ENCODE assay signal across 9 mouse cellular contexts in genomic region chr6:88725590-88725989, GRCm38 (mm10). TPM values are rescaled to one million over a fixed set of nuclear protein-coding genes. Genes with fewer than 3 reads are reported as not detected.
A peak's percentile ranks its signal among the peaks of the same experiment; 100 is the strongest.
DNase-seq lines count a peak whose midpoint lies in the region; ATAC-seq lines count a peak whose summit lies in the region.
"Had no signal": no experiment of that assay in that cellular context is flagged by ENCODE, and none has a peak within 500 bp of the region (broad histone marks: within the 10 kb centered on the region; RNA-seq: fewer than 3 reads in every experiment).

No protein-coding gene starts in this region.

- DNase-seq in hindbrain, embryonic 10.5 days (ENCODE audit: low spot score), result no peak
- no peak for DNase-seq in right cerebral cortex, postnatal 4 days
- no peak for DNase-seq in left cerebral cortex, postnatal 4 days
- no peak for DNase-seq in left cerebral cortex, postnatal 36 days (ENCODE audit: low spot score in 2 of 2)

- peaks cover 53% of the 10 kb centered on the region for H3K27me3 ChIP-seq in hindbrain, embryonic 13.5 days
- H3K27me3 ChIP-seq in hindbrain, embryonic 10.5 days (ENCODE audit: insufficient read depth, poor library complexity, severe bottlenecking), result peaks cover 67% of the 10 kb centered on the region
- H3K27me3 ChIP-seq in forebrain, embryonic 16.5 days (replicated peaks; ENCODE audit: control insufficient read depth, insufficient read depth, low read length), result peaks cover 4% of the 10 kb centered on the region; the same call in 1 of the 2 replicates
- no peaks in the 10 kb centered on the region; the same call in 1 of the 2 replicates for H3K27me3 ChIP-seq in lung, embryonic 16.5 days (ENCODE audit: control insufficient read depth, insufficient read depth, low read depth, low read length)

- intact Hi-C loops in left cerebral cortex, postnatal 4 days (cut with DNase I), result loop anchor here (10.0 kb wide), 1 partner anchor 99 kb away; no protein-coding TSS in a partner anchor
- intact Hi-C loops in left cerebral cortex, postnatal 36 days (cut with DNase I), result loop anchor here (5.0 kb wide), 3 partner anchors 37 to 138 kb away; no protein-coding TSS in a partner anchor

- H3K4me1 ChIP-seq in hindbrain, embryonic 13.5 days (replicated peaks), result peaks cover 28% of the 10 kb centered on the region
- peaks cover 32% of the 10 kb centered on the region for H3K4me1 ChIP-seq in hindbrain, embryonic 10.5 days (replicated peaks)
- H3K4me1 ChIP-seq in brown adipose tissue, adult 24 weeks (ENCODE audit: control insufficient read depth, insufficient read depth, insufficient read length, low read length), result peaks cover 40% of the 10 kb centered on the region
- peaks cover 8% of the 10 kb centered on the region for H3K4me1 ChIP-seq in forebrain, embryonic 16.5 days (replicated peaks; ENCODE audit: control insufficient read depth, insufficient read depth, low read length)
- peaks cover 21% of the 10 kb centered on the region for H3K4me1 ChIP-seq in lung, embryonic 16.5 days (replicated peaks; ENCODE audit: control insufficient read depth, insufficient read depth, low read length)

- H3K27ac ChIP-seq in hindbrain, embryonic 13.5 days, result no peak overlapping the region
- H3K27ac ChIP-seq in hindbrain, embryonic 10.5 days, result no peak overlapping the region
- H3K27ac ChIP-seq in brown adipose tissue, adult 24 weeks (replicated peaks; ENCODE audit: low read depth, low read length), result peak overlapping the region; percentile 97
- H3K27ac ChIP-seq in forebrain, embryonic 16.5 days (ENCODE audit: low read length), result no peak overlapping the region
- no peak overlapping the region for H3K27ac ChIP-seq in lung, embryonic 16.5 days (ENCODE audit: low read length)
- H3K27ac ChIP-seq: macrophage had no signal

- no peaks in the 10 kb centered on the region for H3K9me3 ChIP-seq in hindbrain, embryonic 13.5 days
- H3K9me3 ChIP-seq in hindbrain, embryonic 10.5 days, result no peaks in the 10 kb centered on the region
- no peaks in the 10 kb centered on the region for H3K9me3 ChIP-seq in forebrain, embryonic 16.5 days (ENCODE audit: control insufficient read depth, low read length)
- no peaks in the 10 kb centered on the region for H3K9me3 ChIP-seq in lung, embryonic 16.5 days (ENCODE audit: control insufficient read depth, low read length)

- no peak overlapping the region for H3K9ac ChIP-seq in hindbrain, embryonic 13.5 days
- no peak overlapping the region for H3K9ac ChIP-seq in forebrain, embryonic 16.5 days (replicated peaks; ENCODE audit: low read depth, low read length)
- H3K9ac ChIP-seq in lung, embryonic 16.5 days (ENCODE audit: low read length), result peak overlapping the region; percentile 12; the same call in 1 of the 2 replicates

- ATAC-seq in hindbrain, embryonic 13.5 days (ENCODE audit: low FRiP score), result no peak
- ATAC-seq in forebrain, embryonic 16.5 days, result no peak
- ATAC-seq in lung, embryonic 16.5 days (ENCODE audit: low read depth), result no peak

- H3K36me3 ChIP-seq in hindbrain, embryonic 13.5 days, result no peaks in the 10 kb centered on the region
- no peaks in the 10 kb centered on the region for H3K36me3 ChIP-seq in hindbrain, embryonic 10.5 days
- H3K36me3 ChIP-seq in forebrain, embryonic 16.5 days (ENCODE audit: control insufficient read depth, insufficient read depth), result no peaks in the 10 kb centered on the region
- H3K36me3 ChIP-seq in lung, embryonic 16.5 days (ENCODE audit: control insufficient read depth, insufficient read depth, low read length), result peaks cover 2% of the 10 kb centered on the region; the same call in 1 of the 2 replicates

- 66% methylated on average over 7 of the region's 7 CpGs for WGBS in hindbrain, embryonic 13.5 days
- WGBS in hindbrain, embryonic 10.5 days, result 64% methylated on average over 7 of the region's 7 CpGs
- WGBS in forebrain, embryonic 16.5 days, result 65% methylated on average over 7 of the region's 7 CpGs
- WGBS in lung, embryonic 16.5 days, result 47% methylated on average over 7 of the region's 7 CpGs

- H3K4me2 ChIP-seq in hindbrain, embryonic 13.5 days, result peak overlapping the region; percentile 92
- peak overlapping the region; percentile 39 for H3K4me2 ChIP-seq in forebrain, embryonic 16.5 days (ENCODE audit: low read length)
- peak overlapping the region; percentile 97 for H3K4me2 ChIP-seq in lung, embryonic 16.5 days (ENCODE audit: low read depth, low read length)

- peak overlapping the region; percentile 63 for H3K4me3 ChIP-seq in hindbrain, embryonic 13.5 days
- H3K4me3 ChIP-seq in hindbrain, embryonic 10.5 days, result no peak overlapping the region
- peak overlapping the region; percentile 72 for H3K4me3 ChIP-seq in brown adipose tissue, adult 24 weeks (ENCODE audit: insufficient read depth, low read depth, low read length)
- peak overlapping the region; percentile 5 for H3K4me3 ChIP-seq in forebrain, embryonic 16.5 days (replicated peaks; ENCODE audit: low read length)
- H3K4me3 ChIP-seq in lung, embryonic 16.5 days (ENCODE audit: low read length), result peak overlapping the region; percentile 33

RNA-seq across cellular contexts. Expression of gene Mgll, which starts 1.4 kb away (rescaled TPM):
- polyA plus RNA-seq in hindbrain, embryonic 13.5 days (2015; fragmentation: Nextera tagmentation; extraction: Ambion mirVana), result 19.7 and 21.3 TPM in 2 replicates
- polyA plus RNA-seq in hindbrain, embryonic 10.5 days (2016; fragmentation: Nextera tagmentation; extraction: Ambion mirVana), result 4.3 and 10.2 TPM in 2 replicates
- polyA plus RNA-seq in brown adipose tissue, adult 24 weeks (2012; ENCODE audit: insufficient read depth, insufficient read length, missing spikeins), result 257 and 493 TPM in 2 replicates
- 23.3 and 35.2 TPM in 2 replicates for polyA plus RNA-seq in forebrain, embryonic 16.5 days (2015; fragmentation: Nextera tagmentation; extraction: Ambion mirVana)
- 73.2 and 79.8 TPM in 2 replicates for polyA plus RNA-seq in lung, embryonic 16.5 days (2015; fragmentation: Nextera tagmentation; extraction: Ambion mirVana)
- total RNA-seq in left cerebral cortex, postnatal 4 days (2021), result 10 to 100 TPM; 32.9 to 40.7 TPM
- total RNA-seq in left cerebral cortex, postnatal 36 days (2021), result 100 to 1,000 TPM; 193 to 231 TPM

Comparison
In these comparisons a context has a peak if more than half of its experiments do, and no peak if none do; other contexts are left out.
1. H3K4me2 ChIP-seq: peak in every context shown above with its lines; median percentile 97 in lung, embryonic 16.5 days; 92 in hindbrain, embryonic 13.5 days; 39 in forebrain, embryonic 16.5 days.